Mouse (Mus musculus) intestine, postnatal 0 days (tissue): ENCODE data around the gene Smad9. TPM values are rescaled to one million over a fixed set of nuclear protein-coding genes. Genes with fewer than 3 reads are reported as not detected.

ENCODE experiments used
- ATAC-seq: fragments of 200-750 bp; cut with Nextera tagmentation; 2 replicates; pipeline ENCODE4 v1.8.0; 2017; ENCODE audit warnings: mild to moderate bottlenecking, moderate TSS enrichment, moderate library complexity
- H3K27ac ChIP-seq: fragments of 300-500 bp; sonication (generic); 2 replicates; pipeline ENCODE4 v1.5.1; 2014; ENCODE audit warnings: mild to moderate bottlenecking, low read depth, low read length, moderate library complexity
- H3K27me3 ChIP-seq: fragments of 300-500 bp; sonication (generic); replicated peaks from 2 replicates; pipeline ENCODE4 v1.6.1; 2014; ENCODE audit warnings: low read length, mixed read lengths; ENCODE audit not compliant: control insufficient read depth, insufficient read depth
- H3K36me3 ChIP-seq: fragments of 300-500 bp; sonication (generic); 2 replicates; pipeline ENCODE4 v1.6.1; 2014; ENCODE audit warnings: mild to moderate bottlenecking, moderate library complexity; ENCODE audit not compliant: control insufficient read depth, insufficient read depth
- H3K4me1 ChIP-seq: fragments of 300-500 bp; sonication (generic); replicated peaks from 2 replicates; pipeline ENCODE4 v1.6.1; 2014; ENCODE audit warnings: antibody characterized with exemption, low read length, mixed read lengths; ENCODE audit not compliant: control insufficient read depth, insufficient read depth
- H3K4me2 ChIP-seq: fragments of 300-500 bp; sonication (generic); replicated peaks from 2 replicates; pipeline ENCODE4 v1.6.1; 2014; ENCODE audit warnings: low read depth, mild to moderate bottlenecking, moderate library complexity
- H3K4me3 ChIP-seq: fragments of 300-500 bp; sonication (generic); 2 replicates; pipeline ENCODE4 v1.5.1; 2014; ENCODE audit warnings: low read depth, low read length
- H3K9ac ChIP-seq: fragments of 300-500 bp; sonication (generic); 2 replicates; pipeline ENCODE4 v1.6.1; 2014; ENCODE audit warnings: mild to moderate bottlenecking, low read depth, low read length
- H3K9me3 ChIP-seq: fragments of 300-500 bp; sonication (generic); 2 replicates; pipeline ENCODE4 v1.6.1; 2016; ENCODE audit warnings: mixed run types; ENCODE audit not compliant: control insufficient read depth
- CTCF ChIP-seq: sonication (generic); IDR thresholded peaks from 2 replicates; pipeline ENCODE4 v1.5.1; 2016; ENCODE audit warnings: low read depth, mild to moderate bottlenecking, control low read depth, antibody characterized with exemption, moderate library complexity
- WGBS: fragments of 180-500 bp; shearing (Covaris S2); extraction: QIAGEN DNeasy Blood & Tissue Kit; methylation state at CpG from one replicate; pipeline ENCODE4 v1.1.7; 2014; 5-methylcytosine and 5-hydroxymethylcytosine counted together
- polyA plus RNA-seq: library from polyadenylated mRNA; unstranded; fragments of >200 nt; fragmentation: Nextera tagmentation; extraction: Ambion mirVana; gene quantifications from 2 replicates; pipeline ENCODE4 v1.2.1, GENCODE M21; 2015

Smad9 gene
- polyA plus RNA-seq, 1 experiment from 2014 or later = 0.70 TPM

- no peak for TF ChIP-seq CTCF
- Histone ChIP-seq H3K4me1 (no peaks in the 10 kb centered on the region), H3K4me2 (no peak overlapping the region), H3K4me3 (no peak overlapping the region), H3K36me3 (no peaks in the 10 kb centered on the region), H3K9me3 (no peaks in the 10 kb centered on the region), H3K27me3 (no peaks in the 10 kb centered on the region), H3K27ac (no peak overlapping the region), H3K9ac (no peak overlapping the region)
- ATAC-seq = no peak
- WGBS = 67% methylated on average over 5 of the region's 5 CpGs
These were observed 67.1 kb downstream of the Smad9 start for GRCm38 (mm10) chr3:54822526-54822925.

- ATAC-seq = no peak
- Histone ChIP-seq H3K36me3 (no peaks in the 10 kb centered on the region), H3K9me3 (no peaks in the 10 kb centered on the region), H3K4me2 (no peak overlapping the region), H3K4me1 (no peaks in the 10 kb centered on the region), H3K9ac (no peak overlapping the region), H3K27ac (no peak overlapping the region), H3K4me3 (no peak overlapping the region), H3K27me3 (no peaks in the 10 kb centered on the region)
- WGBS = 84% methylated on average over 3 of the region's 3 CpGs
- no peak for TF ChIP-seq CTCF
These were observed 77.1 kb downstream of the Smad9 start for GRCm38 (mm10) chr3:54832491-54832890.

GRCm38 (mm10) chr3:54835421-54835820, 80.0 kb downstream of the Smad9 start:
- TF ChIP-seq CTCF = no peak
- ATAC-seq = no peak
- Histone ChIP-seq H3K36me3 (no peaks in the 10 kb centered on the region), H3K4me1 (no peaks in the 10 kb centered on the region), H3K9ac (no peak overlapping the region), H3K9me3 (no peaks in the 10 kb centered on the region), H3K4me2 (no peak overlapping the region), H3K4me3 (no peak overlapping the region), H3K27ac (no peak overlapping the region), H3K27me3 (no peaks in the 10 kb centered on the region)
- WGBS = 58% methylated on average over 2 of the region's 2 CpGs

Other genes with a start within 250 kb of the Smad9 start
- 27.5 and 31.5 TPM in 2 replicates for gene Supt20, start 62.8 kb upstream of the Smad9 start, polyA plus RNA-seq
- not detected in 2 replicates for gene Gm21958, start 41.2 kb upstream of the Smad9 start, polyA plus RNA-seq
- gene Exosc8, start 20.2 kb upstream of the Smad9 start, polyA plus RNA-seq = 31.0 and 31.7 TPM in 2 replicates
- gene Alg5, start 20.0 kb upstream of the Smad9 start, polyA plus RNA-seq = 95.1 and 99.6 TPM in 2 replicates
- gene Rfxap, start 52.2 kb downstream of the Smad9 start, polyA plus RNA-seq = 28.8 and 30.8 TPM in 2 replicates
- 0.83 and 1.4 TPM in 2 replicates for gene Sertm1, start 160.3 kb downstream of the Smad9 start, polyA plus RNA-seq